Mouse (Mus musculus) hindbrain, embryonic 11.5 days (tissue): ENCODE results near the gene Mzt1. TPM values are rescaled to one million over a fixed set of nuclear protein-coding genes. Genes with fewer than 3 reads are reported as not detected.
"Not testable (repeated sequence)": the region's sequence is repeated elsewhere in the genome, so short reads cannot be mapped to it uniquely, and the experiment has no call there.

Experiments
- ATAC-seq: fragments of 200-750 bp; cut with Nextera tagmentation; 2 replicates; pipeline ENCODE4 v1.8.0; 2017; ENCODE audit warnings: mild to moderate bottlenecking, moderate TSS enrichment, moderate library complexity; ENCODE audit not compliant: low FRiP score
- DNase-seq: peaks from one replicate; pipeline ENCODE4 v3.0.0-alpha.2; 2015; ENCODE audit warnings: low spot score
- H3K27ac ChIP-seq: fragments of 300-500 bp; sonication (generic); 2 replicates; pipeline ENCODE4 v1.5.1; 2014; ENCODE audit warnings: mild to moderate bottlenecking, low read depth, low read length
- H3K27me3 ChIP-seq: fragments of 300-500 bp; sonication (generic); 2 replicates; pipeline ENCODE4 v1.6.1; 2014; ENCODE audit warnings: mild to moderate bottlenecking, low read length, moderate library complexity, mixed read lengths; ENCODE audit not compliant: control insufficient read depth, insufficient read depth
- H3K36me3 ChIP-seq: fragments of 300-500 bp; sonication (generic); 2 replicates; pipeline ENCODE4 v1.6.1; 2014; ENCODE audit warnings: mild to moderate bottlenecking, low read length, moderate library complexity, mixed read lengths; ENCODE audit not compliant: control insufficient read depth, insufficient read depth
- H3K4me1 ChIP-seq: fragments of 300-500 bp; sonication (generic); replicated peaks from 2 replicates; pipeline ENCODE4 v1.6.1; 2014; ENCODE audit warnings: low read length, mixed read lengths; ENCODE audit not compliant: control insufficient read depth, insufficient read depth
- H3K4me2 ChIP-seq: fragments of 300-500 bp; sonication (generic); replicated peaks from 2 replicates; pipeline ENCODE4 v1.6.1; 2014; ENCODE audit warnings: mild to moderate bottlenecking, low read depth, low read length
- H3K4me3 ChIP-seq: fragments of 300-500 bp; sonication (generic); 2 replicates; pipeline ENCODE4 v1.5.1; 2014; ENCODE audit warnings: low read depth, low read length
- H3K9ac ChIP-seq: fragments of 300-500 bp; sonication (generic); 2 replicates; pipeline ENCODE4 v1.6.1; 2014; ENCODE audit warnings: low read depth, low read length
- H3K9me3 ChIP-seq: fragments of 300-500 bp; sonication (generic); 2 replicates; pipeline ENCODE4 v1.6.1; 2016; ENCODE audit warnings: low read length; ENCODE audit not compliant: control insufficient read depth
- WGBS: fragments of 180-500 bp; shearing (Covaris S2); extraction: QIAGEN DNeasy Blood & Tissue Kit; methylation state at CpG from one replicate; pipeline ENCODE4 v1.1.7; 2014; 5-methylcytosine and 5-hydroxymethylcytosine counted together
- polyA plus RNA-seq: library from polyadenylated mRNA; unstranded; fragments of >200 nt; fragmentation: Nextera tagmentation; extraction: Ambion mirVana; gene quantifications from 2 replicates; pipeline ENCODE4 v1.2.1, GENCODE M21; 2014

Mzt1 gene
- polyA plus RNA-seq, 1 experiment from 2014 or later, result 129 TPM

GRCm38 (mm10) chr14:99044718-99045117 is 1.2 kb downstream of the Mzt1 start:
- H3K9me3 ChIP-seq, result no peaks in the 10 kb centered on the region
- H3K27me3 ChIP-seq, result no peaks in the 10 kb centered on the region
- ATAC-seq (no peak), DNase-seq (no peak)
- H3K36me3 ChIP-seq, result no peaks in the 10 kb centered on the region
- 5% methylated on average over 5 of the region's 5 CpGs for WGBS
- H3K9ac ChIP-seq, result peak overlapping the region; percentile 95
- H3K4me3 ChIP-seq, result peak overlapping the region; percentile 97
- H3K27ac ChIP-seq, result no peak overlapping the region; the same call in 1 of the 2 replicates
- peak overlapping the region; percentile 55 for H3K4me2 ChIP-seq
- peaks cover 8% of the 10 kb centered on the region for H3K4me1 ChIP-seq

- WGBS, result 29% methylated on average over 10 of the region's 10 CpGs
- no peak for DNase-seq
Measured at GRCm38 (mm10) chr14:99044096-99044495, 1.8 kb downstream of the Mzt1 start.

GRCm38 (mm10) chr14:99043499-99043898 is 2.4 kb downstream of the Mzt1 start:
- no peak overlapping the region for H3K27ac ChIP-seq
- H3K27me3 ChIP-seq, result no peaks in the 10 kb centered on the region
- no peaks in the 10 kb centered on the region for H3K9me3 ChIP-seq
- H3K4me1 ChIP-seq, result peaks cover 8% of the 10 kb centered on the region
- H3K9ac ChIP-seq, result no peak overlapping the region
- WGBS, result 39% methylated on average over 1 of the region's 1 CpGs
- no peak for ATAC-seq
- H3K36me3 ChIP-seq, result no peaks in the 10 kb centered on the region
- DNase-seq, result no peak
- H3K4me2 ChIP-seq, result peak overlapping the region; percentile 55; the same call in 1 of the 2 replicates
- no peak overlapping the region for H3K4me3 ChIP-seq

More at GRCm38 (mm10) chr14:99044096-99044495, 1.8 kb downstream of the Mzt1 start:
- H3K4me2 ChIP-seq, result peak overlapping the region; percentile 55
- H3K9me3 ChIP-seq, result no peaks in the 10 kb centered on the region
- H3K27ac ChIP-seq, result peak overlapping the region; percentile 17; the same call in 1 of the 2 replicates
- H3K4me3 ChIP-seq, result peak overlapping the region; percentile 97
- H3K9ac ChIP-seq, result peak overlapping the region; percentile 21
- H3K4me1 ChIP-seq, result peaks cover 8% of the 10 kb centered on the region
- H3K36me3 ChIP-seq, result no peaks in the 10 kb centered on the region
- no peak for ATAC-seq
- no peaks in the 10 kb centered on the region for H3K27me3 ChIP-seq

DNA sequence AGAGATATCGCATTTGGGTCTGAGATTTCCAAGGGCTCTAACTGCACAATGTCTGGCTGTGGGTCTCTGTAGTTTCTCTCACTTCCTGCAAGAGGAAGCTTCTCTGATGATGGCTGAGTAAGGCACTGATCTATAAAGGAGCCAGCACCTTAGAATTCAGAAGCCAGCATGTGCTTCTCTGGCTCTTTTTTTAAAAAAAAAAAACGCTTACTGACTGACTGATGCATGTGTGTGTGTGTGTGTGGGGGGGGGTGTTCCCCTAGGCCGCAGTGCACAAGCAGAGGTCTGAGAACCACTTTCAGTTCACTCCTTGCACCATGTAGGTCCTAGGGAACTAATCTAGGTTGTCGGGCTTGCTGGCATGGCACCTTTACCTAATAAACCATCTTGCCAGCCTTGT is 4.5 kb downstream of the Mzt1 start:
- Histone ChIP-seq H3K36me3 (no peaks in the 10 kb centered on the region), H3K27me3 (no peaks in the 10 kb centered on the region), H3K4me2 (no peak overlapping the region), H3K4me1 (peaks cover 8% of the 10 kb centered on the region), H3K9me3 (no peaks in the 10 kb centered on the region), H3K9ac (no peak overlapping the region), H3K27ac (no peak overlapping the region), H3K4me3 (no peak overlapping the region)
- 86% methylated on average over 4 of the region's 4 CpGs for WGBS
- DNase-seq (no peak), ATAC-seq (no peak)

GRCm38 (mm10) chr14:99039308-99039707 is 6.6 kb downstream of the Mzt1 start:
- ATAC-seq, H3K36me3 ChIP-seq, H3K9me3 ChIP-seq, H3K9ac ChIP-seq, H3K4me3 ChIP-seq, DNase-seq, H3K27ac ChIP-seq, H3K4me2 ChIP-seq, H3K4me1 ChIP-seq, H3K27me3 ChIP-seq: not testable (repeated sequence)
- WGBS, result 62% methylated on average over 5 of the region's 5 CpGs

DNA sequence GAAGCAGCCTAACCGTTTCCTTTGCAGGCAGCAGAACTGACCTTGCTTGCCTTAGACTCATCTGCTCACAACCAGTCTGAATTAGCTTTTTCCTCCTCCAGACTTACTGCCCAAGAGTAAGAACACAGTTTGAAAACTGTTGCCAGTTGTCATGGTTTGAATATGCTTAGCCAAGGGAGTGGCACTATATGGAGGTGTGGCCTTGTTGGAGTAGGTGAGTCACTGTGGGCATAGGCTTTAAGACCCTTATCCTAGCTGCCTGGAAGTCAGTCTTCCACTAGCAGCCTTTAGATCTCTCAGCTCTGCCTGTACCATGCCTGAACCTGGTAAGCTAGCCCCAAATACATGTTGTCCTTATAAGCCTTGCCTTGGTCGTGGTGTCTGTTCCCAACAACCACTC is 8.2 kb downstream of the Mzt1 start:
- no peak for ATAC-seq
- 89% methylated on average over 2 of the region's 2 CpGs for WGBS
- Histone ChIP-seq H3K4me3 (no peak overlapping the region), H3K4me1 (no peaks in the 10 kb centered on the region), H3K9ac (no peak overlapping the region), H3K9me3 (no peaks in the 10 kb centered on the region), H3K4me2 (no peak overlapping the region), H3K36me3 (no peaks in the 10 kb centered on the region), H3K27me3 (no peaks in the 10 kb centered on the region), H3K27ac (no peak overlapping the region)
- no peak for DNase-seq

DNA sequence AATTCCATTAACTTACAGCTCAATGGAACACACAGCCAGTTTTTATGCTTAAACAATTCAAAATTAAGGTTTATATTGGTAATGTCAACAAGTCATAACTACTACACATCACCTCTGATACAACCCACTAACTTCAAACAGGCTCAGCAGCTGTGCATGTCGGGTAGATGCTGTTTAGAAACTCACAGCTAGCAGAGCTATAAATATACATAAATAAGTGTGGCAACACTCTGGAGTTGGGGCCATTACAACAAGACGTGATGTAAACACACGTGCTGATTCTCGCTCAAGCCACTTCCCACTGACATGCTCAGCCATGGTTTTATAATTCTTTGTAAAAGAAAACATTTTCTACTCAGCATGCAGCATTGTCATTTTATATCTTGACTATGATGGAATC is 9.9 kb downstream of the Mzt1 start:
- H3K4me1 ChIP-seq, result no peaks in the 10 kb centered on the region
- H3K27me3 ChIP-seq, result no peaks in the 10 kb centered on the region
- no peaks in the 10 kb centered on the region for H3K36me3 ChIP-seq
- ATAC-seq, result no peak
- H3K9me3 ChIP-seq, result no peaks in the 10 kb centered on the region
- 88% methylated on average over 4 of the region's 4 CpGs for WGBS
- H3K9ac ChIP-seq, result no peak overlapping the region
- H3K4me2 ChIP-seq, result no peak overlapping the region
- H3K4me3 ChIP-seq, result no peak overlapping the region
- H3K27ac ChIP-seq, result no peak overlapping the region
- DNase-seq, result no peak

- not testable (repeated sequence) for H3K4me1 ChIP-seq, H3K27me3 ChIP-seq, ATAC-seq, H3K27ac ChIP-seq, H3K36me3 ChIP-seq, DNase-seq, H3K4me3 ChIP-seq, H3K9ac ChIP-seq, H3K4me2 ChIP-seq, H3K9me3 ChIP-seq
- 93% methylated on average over 8 of the region's 8 CpGs for WGBS
Measured at GRCm38 (mm10) chr14:99034851-99035250, 11.1 kb downstream of the Mzt1 start.

DNA sequence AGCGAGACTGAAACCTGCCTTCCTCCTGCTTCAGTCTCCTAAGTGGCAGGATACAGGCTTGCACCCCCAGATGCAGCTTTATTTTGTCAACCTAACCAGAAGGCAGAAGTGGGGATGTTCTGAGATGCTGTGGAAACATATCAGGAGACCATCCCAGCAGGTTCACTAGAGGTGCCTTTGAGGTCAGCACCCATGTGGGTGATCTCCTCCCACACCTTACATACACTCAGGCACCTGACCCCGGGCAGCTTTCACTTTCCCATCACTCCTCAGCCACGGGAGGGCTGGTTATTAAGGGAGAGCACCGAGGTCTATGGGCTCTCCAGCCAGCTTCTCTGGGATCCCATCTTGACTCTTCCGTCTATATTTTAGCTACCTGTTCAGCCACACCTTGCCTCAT is 13.3 kb downstream of the Mzt1 start:
- 74% methylated on average over 5 of the region's 5 CpGs for WGBS
- Histone ChIP-seq H3K36me3 (no peaks in the 10 kb centered on the region), H3K27me3 (no peaks in the 10 kb centered on the region), H3K27ac (no peak overlapping the region), H3K9me3 (no peaks in the 10 kb centered on the region), H3K4me1 (no peaks in the 10 kb centered on the region), H3K4me3 (no peak overlapping the region), H3K4me2 (no peak overlapping the region), H3K9ac (no peak overlapping the region)
- ATAC-seq, result no peak
- DNase-seq, result no peak
